Mouse (Mus musculus): ENCODE results near the gene Galntl6.

DNA sequence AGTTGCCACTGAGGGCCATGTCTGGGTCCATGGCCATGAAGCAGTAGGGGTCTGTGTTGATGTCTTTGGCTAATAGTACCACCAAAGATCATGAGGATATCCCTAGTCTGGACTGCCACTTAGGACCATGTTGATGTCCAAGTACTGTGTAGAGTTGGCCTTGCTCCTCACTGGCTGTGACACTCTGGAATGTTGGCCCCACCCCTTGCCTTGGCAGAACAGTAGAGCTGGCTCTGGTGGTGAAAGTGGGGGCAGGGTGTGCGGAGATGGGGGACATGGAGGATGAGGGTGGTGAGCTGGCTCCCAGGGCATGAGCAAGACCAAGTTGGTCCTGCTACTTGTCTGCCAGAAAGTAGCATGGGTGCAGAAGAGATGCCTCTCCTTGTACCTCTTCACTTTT, 887.3 kb downstream of the Galntl6 start:
- TF ChIP-seq CTCF (IDR thresholded peaks at IDR 0.05; ENCODE audit: low read depth, low read length) (no peak), POLR2A (IDR thresholded peaks at IDR 0.05; ENCODE audit: borderline replicate concordance, low read depth, low read length) (no peak)
